Mouse (Mus musculus): ENCODE data around the gene Tfap4. TPM values are rescaled to one million over a fixed set of nuclear protein-coding genes. Genes with fewer than 3 reads are reported as not detected.

Gene Tfap4
- polyA plus RNA-seq, 1 experiment from 2014 or later, result 5.6 TPM

- DNase-seq, result no peak
- H3K4me3 ChIP-seq (ENCODE audit: low read depth, low read length), result no peak overlapping the region
Observed at GRCm38 (mm10) chr16:4520673-4521072, 39.0 kb downstream of the Tfap4 start.

DNA sequence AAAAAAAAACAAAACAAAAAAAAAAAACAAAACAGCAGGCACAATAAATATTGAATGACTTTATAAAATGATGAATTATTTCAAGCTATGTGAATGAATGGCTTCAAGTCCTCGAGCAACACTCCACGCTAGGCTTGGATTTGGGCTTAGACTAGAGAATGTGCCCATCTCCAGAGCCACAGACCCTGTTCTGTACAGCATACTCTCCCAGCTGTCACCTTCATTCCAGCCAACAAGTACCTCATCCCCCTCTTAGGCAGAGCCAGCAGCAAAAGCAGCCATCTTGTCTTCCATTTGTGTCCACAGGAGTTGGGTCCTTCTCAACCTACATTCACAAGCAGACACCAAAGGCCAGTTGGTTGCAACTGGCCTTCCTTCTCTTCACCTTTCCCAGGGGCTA lies 39.8 kb downstream of the Tfap4 start:
- no peak for ATAC-seq
- H3K4me3 ChIP-seq (ENCODE audit: low read depth, low read length), result no peak overlapping the region
- TF ChIP-seq EP300 (IDR thresholded peaks at IDR 0.05; ENCODE audit: low read depth) (no peak), CTCF (IDR thresholded peaks at IDR 0.05; ENCODE audit: low read depth) (no peak)
- no peak overlapping the region for H3K27ac ChIP-seq (ENCODE audit: low read depth)
- DNase-seq, result no peak
- peaks cover 3% of the 10 kb centered on the region for H3K4me1 ChIP-seq (ENCODE audit: insufficient read depth)
- no peak overlapping the region for H3K9ac ChIP-seq (replicated peaks)
- H3K36me3 ChIP-seq (replicated peaks; ENCODE audit: insufficient read depth, low read length), result no peaks in the 10 kb centered on the region
- H3K4me2 ChIP-seq (ENCODE audit: low read depth, low read length), result no peak overlapping the region
- 81% methylated on average over 2 of the region's 2 CpGs for WGBS (ENCODE audit: insufficient replicate concordance)
- no peaks in the 10 kb centered on the region for H3K27me3 ChIP-seq (ENCODE audit: insufficient read depth, low read length)
- no peaks in the 10 kb centered on the region for H3K9me3 ChIP-seq (ENCODE audit: low read length)

More at GRCm38 (mm10) chr16:4520673-4521072, 39.0 kb downstream of the Tfap4 start:
- ATAC-seq, result no peak
- Histone ChIP-seq H3K9ac (replicated peaks) (no peak overlapping the region), H3K27ac (ENCODE audit: low read depth) (no peak overlapping the region), H3K27me3 (ENCODE audit: insufficient read depth, low read length) (no peaks in the 10 kb centered on the region), H3K4me2 (ENCODE audit: low read depth, low read length) (no peak overlapping the region), H3K36me3 (replicated peaks; ENCODE audit: insufficient read depth, low read length) (no peaks in the 10 kb centered on the region), H3K4me1 (ENCODE audit: insufficient read depth) (peaks cover 2% of the 10 kb centered on the region; the same call in 1 of the 2 replicates), H3K9me3 (ENCODE audit: low read length) (no peaks in the 10 kb centered on the region)
- WGBS (ENCODE audit: insufficient replicate concordance), result 72% methylated on average over 8 of the region's 8 CpGs
- TF ChIP-seq EP300 (IDR thresholded peaks at IDR 0.05; ENCODE audit: low read depth) (no peak), CTCF (IDR thresholded peaks at IDR 0.05; ENCODE audit: low read depth) (no peak)

DNA sequence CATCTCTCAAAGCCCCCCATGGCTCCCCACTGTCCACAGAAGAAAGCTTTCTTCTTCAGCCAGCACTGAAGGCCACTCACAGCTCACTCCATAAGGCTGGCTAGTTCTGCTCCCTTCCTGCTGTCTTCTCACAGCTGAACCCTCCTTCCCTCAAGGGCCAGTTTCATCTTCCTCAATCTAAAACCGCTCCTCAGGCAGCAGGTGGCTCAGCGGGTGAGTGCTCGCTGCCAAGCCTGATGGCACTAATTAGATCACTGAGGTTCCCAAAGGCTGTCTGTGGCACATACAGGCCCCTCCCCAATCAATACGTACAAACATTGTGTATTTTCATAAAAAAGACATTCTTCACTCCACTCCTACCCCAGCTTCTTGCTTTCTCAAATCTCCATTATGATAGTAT lies 40.5 kb downstream of the Tfap4 start:
- TF ChIP-seq CTCF (IDR thresholded peaks at IDR 0.05; ENCODE audit: low read depth) (no peak), EP300 (IDR thresholded peaks at IDR 0.05; ENCODE audit: low read depth) (no peak)
- ATAC-seq, result no peak
- no peak overlapping the region for H3K4me2 ChIP-seq (ENCODE audit: low read depth, low read length)
- H3K27me3 ChIP-seq (ENCODE audit: insufficient read depth, low read length), result no peaks in the 10 kb centered on the region
- no peak for DNase-seq
- no peaks in the 10 kb centered on the region for H3K9me3 ChIP-seq (ENCODE audit: low read length)
- H3K9ac ChIP-seq (replicated peaks), result no peak overlapping the region
- peaks cover 7% of the 10 kb centered on the region for H3K4me1 ChIP-seq (ENCODE audit: insufficient read depth)
- 36% methylated on average over 4 of the region's 4 CpGs for WGBS (ENCODE audit: insufficient replicate concordance)
- no peak overlapping the region for H3K4me3 ChIP-seq (ENCODE audit: low read depth, low read length)
- no peak overlapping the region for H3K27ac ChIP-seq (ENCODE audit: low read depth)
- no peaks in the 10 kb centered on the region for H3K36me3 ChIP-seq (replicated peaks; ENCODE audit: insufficient read depth, low read length)

DNA sequence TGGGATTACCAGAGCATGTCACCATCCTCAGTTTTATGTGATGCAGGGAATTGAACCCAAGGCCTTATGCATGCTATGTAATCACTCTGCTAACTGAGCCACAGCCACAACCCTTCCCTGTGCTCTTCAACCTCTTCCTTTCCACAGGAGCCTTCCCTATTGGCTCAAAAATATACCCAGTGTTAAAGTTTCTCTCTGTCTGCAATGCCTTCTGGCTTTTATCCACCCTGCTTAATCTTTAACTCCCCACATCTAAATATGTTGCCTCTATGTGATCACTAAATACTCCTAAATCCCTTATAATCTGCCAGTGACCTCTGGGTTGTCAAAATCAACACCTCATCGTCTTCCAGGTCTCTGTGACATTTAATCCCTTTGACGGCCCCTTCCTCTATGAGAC lies 41.7 kb downstream of the Tfap4 start:
- Histone ChIP-seq H3K27ac (ENCODE audit: low read depth) (no peak overlapping the region), H3K27me3 (ENCODE audit: insufficient read depth, low read length) (no peaks in the 10 kb centered on the region), H3K36me3 (replicated peaks; ENCODE audit: insufficient read depth, low read length) (no peaks in the 10 kb centered on the region), H3K4me2 (ENCODE audit: low read depth, low read length) (no peak overlapping the region), H3K9ac (replicated peaks) (no peak overlapping the region), H3K4me3 (ENCODE audit: low read depth, low read length) (no peak overlapping the region), H3K4me1 (ENCODE audit: insufficient read depth) (peaks cover 7% of the 10 kb centered on the region), H3K9me3 (ENCODE audit: low read length) (no peaks in the 10 kb centered on the region)
- TF ChIP-seq CTCF (IDR thresholded peaks at IDR 0.05; ENCODE audit: low read depth) (no peak), EP300 (IDR thresholded peaks at IDR 0.05; ENCODE audit: low read depth) (no peak)
- no peak for ATAC-seq
- 60% methylated on average over 2 of the region's 2 CpGs for WGBS (ENCODE audit: insufficient replicate concordance)
- DNase-seq, result no peak

DNA sequence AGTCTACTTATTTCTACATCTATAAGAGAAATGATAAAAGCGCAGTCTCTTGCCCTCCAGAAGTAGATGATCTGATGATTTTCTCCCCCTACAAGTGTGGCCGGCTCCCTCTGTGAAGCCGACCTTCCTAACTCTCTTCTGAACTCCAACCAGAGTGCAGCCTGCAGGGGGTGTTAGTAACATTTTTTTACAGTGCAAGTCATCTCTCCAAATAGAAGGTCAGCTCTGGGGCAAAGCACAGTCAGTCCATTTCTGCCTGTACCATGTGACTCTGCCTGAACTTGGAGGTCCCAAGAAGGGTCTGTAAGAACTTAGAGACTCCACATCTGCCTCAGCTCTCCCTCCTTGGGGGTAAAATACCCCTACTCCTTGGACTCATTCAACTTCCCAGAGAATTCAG lies 45.3 kb downstream of the Tfap4 start:
- no peaks in the 10 kb centered on the region for H3K9me3 ChIP-seq (ENCODE audit: low read length)
- no peak overlapping the region for H3K9ac ChIP-seq (replicated peaks)
- 66% methylated on average over 3 of the region's 3 CpGs for WGBS (ENCODE audit: insufficient replicate concordance)
- H3K4me3 ChIP-seq (ENCODE audit: low read depth, low read length), result no peak overlapping the region
- DNase-seq, result no peak
- H3K27ac ChIP-seq (ENCODE audit: low read depth), result no peak overlapping the region
- TF ChIP-seq EP300 (IDR thresholded peaks at IDR 0.05; ENCODE audit: low read depth) (no peak), CTCF (IDR thresholded peaks at IDR 0.05; ENCODE audit: low read depth) (no peak)
- H3K36me3 ChIP-seq (replicated peaks; ENCODE audit: insufficient read depth, low read length), result no peaks in the 10 kb centered on the region
- H3K4me1 ChIP-seq (ENCODE audit: insufficient read depth), result peaks cover 10% of the 10 kb centered on the region
- no peak for ATAC-seq
- H3K27me3 ChIP-seq (ENCODE audit: insufficient read depth, low read length), result no peaks in the 10 kb centered on the region
- H3K4me2 ChIP-seq (ENCODE audit: low read depth, low read length), result no peak overlapping the region

DNA sequence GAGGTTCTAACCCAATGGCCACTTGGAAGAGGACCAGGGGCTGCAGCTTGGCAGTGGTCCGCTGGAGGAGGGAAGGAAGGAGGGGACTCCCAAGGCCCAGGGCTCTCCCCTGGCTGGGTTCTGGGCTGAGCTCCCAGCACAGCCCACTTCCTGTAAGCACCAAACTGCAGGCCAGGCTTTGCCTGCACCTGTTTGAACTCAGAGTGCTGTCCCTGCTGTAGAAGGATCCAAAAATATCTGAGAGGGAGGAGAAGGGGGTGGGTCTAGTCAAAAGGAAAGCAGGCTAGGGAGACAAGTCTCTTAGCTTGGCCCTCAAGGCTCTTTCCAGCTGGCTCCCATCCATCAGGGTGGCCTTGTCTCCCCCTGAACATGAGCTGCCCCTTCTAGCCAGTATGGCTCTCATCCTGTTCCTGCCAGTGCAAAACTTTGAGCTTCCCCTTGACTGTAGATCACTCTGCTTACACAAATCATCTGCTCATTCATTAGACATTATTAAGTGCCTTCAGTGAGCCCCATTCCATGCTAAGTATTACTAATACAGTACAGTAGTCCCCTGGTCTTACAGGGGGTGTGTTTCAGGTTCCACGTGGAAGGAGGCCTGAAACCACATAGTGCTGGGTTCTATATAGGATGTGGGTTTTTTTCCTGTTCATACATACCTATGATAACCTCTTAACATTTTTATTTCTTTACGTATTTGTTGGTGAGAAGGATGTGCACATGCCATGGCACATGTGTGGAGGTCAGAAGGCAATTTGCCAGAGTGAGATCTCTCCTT lies 46.8 kb downstream of the Tfap4 start:
- Histone ChIP-seq H3K36me3 (replicated peaks; ENCODE audit: insufficient read depth, low read length) (no peaks in the 10 kb centered on the region), H3K9me3 (ENCODE audit: low read length) (no peaks in the 10 kb centered on the region), H3K4me3 (ENCODE audit: low read depth, low read length) (no peak overlapping the region), H3K27ac (ENCODE audit: low read depth) (0 out of 2 replicates have a peak overlapping the region, but pooled peaks have one; percentile 8), H3K27me3 (ENCODE audit: insufficient read depth, low read length) (no peaks in the 10 kb centered on the region), H3K4me1 (ENCODE audit: insufficient read depth) (peaks cover 9% of the 10 kb centered on the region), H3K9ac (replicated peaks) (no peak overlapping the region), H3K4me2 (ENCODE audit: low read depth, low read length) (no peak overlapping the region)
- TF ChIP-seq CTCF (IDR thresholded peaks at IDR 0.05; ENCODE audit: low read depth), result no peak
- no peak for TF ChIP-seq EP300 (IDR thresholded peaks at IDR 0.05; ENCODE audit: low read depth)
- ATAC-seq, result no peak
- 29% methylated on average over 3 of the region's 3 CpGs for WGBS (ENCODE audit: insufficient replicate concordance)
- DNase-seq, result peak; percentile 21
